Mouse (Mus musculus): ENCODE results near the gene Mrpl54.

- TF ChIP-seq POLR2A (IDR thresholded peaks at IDR 0.05; ENCODE audit: insufficient read depth, low read depth, low read length) (no peak), CTCF (IDR thresholded peaks at IDR 0.05; ENCODE audit: insufficient read depth, low read depth, low read length) (no peak)
These were observed 2.1 kb upstream of the Mrpl54 start for GRCm38 (mm10) chr10:81268643-81269412.

Measured in olfactory bulb, adult 2 months (tissue).